Mouse (Mus musculus) mouse embryonic stem cell (cell line): Measurements from ENCODE around the gene Hist2h3c2.
"Not testable (repeated sequence)": the region's sequence is repeated elsewhere in the genome, so short reads cannot be mapped to it uniquely, and the experiment has no call there.

Experiments used
- in situ Hi-C, 2 experiments: fragments of 300-500 bp; cut with MboI; formaldehyde crosslinking; loops; 1 replicate in 1 of 2; 3 replicates in 1 of 2; pipeline ENCODE4 v1.14.3; 2019 to 2020; ENCODE audit warnings: low sequenced_read_pairs in 2 of 2, low pct_unique_long_range_greater_than_20kb in 1 of 2, mixed read lengths in 1 of 2; ENCODE audit not compliant: unreplicated experiment in 1 of 2

Gene Hist2h3c2

DNA sequence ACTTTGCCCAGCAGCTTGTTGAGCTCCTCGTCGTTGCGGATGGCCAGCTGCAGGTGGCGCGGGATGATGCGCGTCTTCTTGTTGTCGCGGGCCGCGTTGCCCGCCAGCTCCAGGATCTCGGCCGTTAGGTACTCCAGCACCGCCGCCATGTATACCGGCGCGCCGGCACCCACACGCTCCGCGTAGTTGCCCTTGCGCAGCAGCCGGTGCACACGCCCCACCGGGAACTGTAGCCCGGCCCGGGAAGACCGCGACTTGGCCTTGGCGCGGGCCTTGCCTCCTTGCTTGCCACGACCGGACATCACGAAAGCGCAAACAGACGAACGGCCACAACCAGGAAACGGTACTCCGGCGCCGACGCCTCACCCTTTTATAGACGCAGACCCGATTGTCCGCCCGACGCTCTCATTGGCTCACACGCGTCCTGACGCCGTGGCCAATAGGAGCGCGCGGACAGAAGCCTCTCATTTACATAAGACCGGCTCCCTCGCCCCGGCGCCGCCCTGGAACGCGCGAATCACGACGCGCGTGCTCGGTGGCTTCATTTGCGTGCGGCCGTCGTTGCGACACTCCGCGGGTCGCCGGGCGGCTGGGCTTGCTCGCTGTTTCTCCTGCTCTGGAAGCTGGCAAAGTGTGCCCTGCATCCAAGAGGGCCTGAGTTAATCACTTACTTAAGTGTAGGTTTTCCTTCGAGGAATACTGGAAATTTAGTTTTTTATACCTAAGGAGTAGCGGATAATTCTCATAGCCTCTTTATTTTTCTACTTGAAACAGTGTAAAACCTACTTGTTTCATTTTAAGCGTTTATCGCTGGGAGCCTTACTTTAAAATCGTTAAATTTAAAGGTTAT lies 1.2 kb upstream of the Hist2h3c2 start, which contains the start of gene Hist2h2aa2:
Hist2h2aa2 (minus strand) TSS at position 328 of the 850 bp plus-strand sequence.
- in situ Hi-C loops, result not testable (repeated sequence)

DNA sequence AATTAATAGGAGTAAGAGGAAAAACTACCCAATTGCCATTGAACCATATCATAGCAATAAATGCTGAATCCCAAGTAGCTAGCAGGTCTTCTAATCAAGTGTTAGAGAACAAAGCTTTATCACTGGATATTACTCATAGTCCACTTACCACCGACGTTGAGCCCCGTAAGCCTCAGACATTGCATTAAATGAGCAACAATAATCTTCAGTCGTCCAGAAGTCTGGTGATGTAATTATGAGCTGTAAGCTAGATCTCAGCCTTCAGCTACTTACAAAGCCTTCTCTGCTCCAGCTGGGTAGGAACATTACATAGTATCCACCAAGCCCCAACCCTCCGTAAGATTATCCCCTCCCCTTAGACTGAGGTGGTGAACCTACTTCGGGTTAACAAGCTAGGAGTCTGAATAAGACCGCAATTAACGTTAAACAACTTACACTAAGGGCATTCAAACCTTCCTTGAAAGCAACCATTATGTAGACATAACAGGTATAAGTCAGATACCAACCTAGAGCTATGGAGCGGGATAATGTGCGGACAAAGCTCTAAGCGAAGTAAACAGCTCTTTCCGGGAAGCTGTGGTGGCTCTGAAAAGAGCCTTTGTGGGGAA lies 919 bp downstream of the Hist2h3c2 start:
- in situ Hi-C loops, result no loop called here

DNA sequence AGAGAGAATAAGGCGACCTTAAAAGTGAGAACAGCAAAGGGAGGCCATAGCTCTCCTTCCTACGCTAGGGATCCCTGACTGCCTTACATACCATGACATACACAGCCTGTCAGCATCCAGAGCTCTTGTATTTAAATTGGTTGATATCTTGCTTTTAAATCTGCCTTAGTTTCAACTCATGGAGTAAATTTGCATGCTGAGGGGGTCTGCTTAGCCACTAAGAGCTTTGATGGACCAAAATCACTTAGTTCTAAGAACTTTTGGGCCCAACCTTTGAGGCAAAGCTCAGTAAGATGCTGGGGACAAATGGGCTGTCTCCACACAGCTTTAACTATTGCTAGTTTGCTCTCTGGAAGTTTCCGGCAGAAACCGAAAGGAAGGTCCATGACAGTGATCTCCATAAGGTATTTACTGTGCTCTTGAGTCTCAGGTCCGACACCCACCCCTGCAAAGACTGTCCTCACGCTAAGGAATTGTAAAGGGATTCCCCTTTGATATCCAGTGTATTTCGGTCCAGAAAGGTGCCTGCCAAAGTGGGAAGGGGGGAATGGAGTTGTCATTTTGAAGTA lies 1.5 kb downstream of the Hist2h3c2 start:
- in situ Hi-C loops, result no loop called here

GRCm38 (mm10) chr3:96236834-96237334 lies 2.0 kb downstream of the Hist2h3c2 start:
- in situ Hi-C loops, result no loop called here

GRCm38 (mm10) chr3:96235836-96236235 lies 3.1 kb downstream of the Hist2h3c2 start:
- in situ Hi-C loops, result no loop called here

GRCm38 (mm10) chr3:96234914-96235313 lies 4.0 kb downstream of the Hist2h3c2 start:
- in situ Hi-C loops, result no loop called here

GRCm38 (mm10) chr3:96231758-96232120 lies 7.2 kb downstream of the Hist2h3c2 start:
- in situ Hi-C loops, result no loop called here

DNA sequence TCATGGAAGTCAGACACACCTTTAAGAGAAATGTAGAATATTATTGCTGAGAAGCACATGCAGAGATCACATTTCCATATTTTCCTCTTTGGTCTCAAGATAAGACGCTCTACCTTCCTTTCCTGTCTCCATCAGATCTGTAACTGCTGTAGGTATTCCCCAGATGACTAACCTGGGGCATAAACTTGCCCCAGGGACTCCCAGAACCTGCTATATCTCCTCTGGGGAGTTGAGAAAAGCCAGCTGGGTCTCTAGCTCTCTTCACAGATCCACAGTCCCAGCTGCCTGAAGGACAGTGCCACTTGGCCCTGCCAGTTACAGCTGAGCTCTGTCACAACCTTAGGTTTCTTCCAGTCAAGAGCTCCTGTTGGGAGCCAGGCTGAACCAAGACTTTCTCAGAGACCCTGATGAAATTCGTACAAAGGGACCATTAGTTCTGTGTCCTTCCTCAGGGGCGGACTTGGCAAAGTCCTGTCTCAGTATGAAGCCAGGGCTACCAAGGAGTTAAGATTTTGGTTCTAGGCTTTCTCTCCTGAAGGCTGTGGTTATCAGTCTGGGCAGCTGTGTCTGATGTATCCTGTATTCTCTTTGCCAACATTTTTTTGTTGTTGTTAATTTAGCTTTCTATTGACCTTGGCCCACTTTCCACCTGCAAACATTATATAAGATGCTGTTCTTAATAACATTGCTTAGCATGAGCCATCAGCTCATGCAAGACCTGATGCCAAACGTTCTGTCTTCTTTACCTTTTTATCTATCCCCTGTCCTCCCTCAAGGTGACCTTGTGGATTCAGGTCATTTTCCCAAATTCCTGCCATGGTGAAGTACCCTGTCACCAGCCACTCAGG lies 7.8 kb downstream of the Hist2h3c2 start:
- in situ Hi-C loops, result no loop called here

GRCm38 (mm10) chr3:96230404-96230803 lies 8.5 kb downstream of the Hist2h3c2 start:
- in situ Hi-C loops, result no loop called here

- in situ Hi-C loops, result no loop called here
These were observed 10.1 kb downstream of the Hist2h3c2 start for GRCm38 (mm10) chr3:96228828-96229227.

DNA sequence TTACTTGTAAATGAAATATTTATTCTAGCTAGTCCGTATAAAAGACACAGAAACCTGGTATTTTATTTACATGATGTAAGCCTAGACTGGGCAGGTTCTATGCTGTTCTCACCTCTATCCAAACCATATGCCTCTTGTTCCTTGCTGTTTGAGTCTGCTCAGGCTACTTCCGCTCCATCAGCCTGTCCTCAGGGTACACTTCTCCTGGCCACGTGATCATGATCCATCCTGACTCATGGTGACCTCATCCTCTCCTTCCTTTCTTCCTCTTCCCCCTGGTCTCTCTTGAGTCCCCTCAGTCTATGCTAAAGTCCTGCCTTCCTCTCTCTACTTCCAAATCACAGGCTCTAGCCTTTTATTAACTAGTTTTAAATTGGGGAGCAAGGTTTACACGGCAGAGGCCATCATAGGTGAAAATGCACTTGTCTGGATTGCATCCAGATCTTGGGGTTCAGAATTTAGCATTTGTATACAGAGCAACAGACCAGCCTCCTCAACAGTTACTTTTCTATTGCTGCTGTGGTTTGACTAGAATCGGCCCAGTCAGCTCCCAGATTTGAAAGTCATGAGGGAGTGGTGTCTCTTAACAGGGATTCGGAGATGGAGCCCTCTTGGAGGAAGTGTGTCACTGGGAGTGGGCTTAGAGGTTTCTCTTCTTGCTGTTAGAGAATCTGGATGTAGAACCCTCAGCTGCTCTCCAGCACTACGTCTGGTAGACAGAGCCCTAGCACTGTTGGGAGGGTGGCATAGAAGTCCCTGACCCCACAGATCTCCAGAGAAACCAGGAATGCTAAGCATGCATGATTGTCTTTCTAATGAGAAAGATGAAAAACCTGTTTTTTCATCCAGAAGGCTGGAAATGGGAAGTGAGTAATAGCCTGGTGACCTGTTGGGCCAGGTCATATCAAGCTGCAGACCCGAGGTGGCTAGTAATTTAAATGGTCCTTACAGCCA lies 12.0 kb downstream of the Hist2h3c2 start:
- in situ Hi-C loops, result no loop called here

DNA sequence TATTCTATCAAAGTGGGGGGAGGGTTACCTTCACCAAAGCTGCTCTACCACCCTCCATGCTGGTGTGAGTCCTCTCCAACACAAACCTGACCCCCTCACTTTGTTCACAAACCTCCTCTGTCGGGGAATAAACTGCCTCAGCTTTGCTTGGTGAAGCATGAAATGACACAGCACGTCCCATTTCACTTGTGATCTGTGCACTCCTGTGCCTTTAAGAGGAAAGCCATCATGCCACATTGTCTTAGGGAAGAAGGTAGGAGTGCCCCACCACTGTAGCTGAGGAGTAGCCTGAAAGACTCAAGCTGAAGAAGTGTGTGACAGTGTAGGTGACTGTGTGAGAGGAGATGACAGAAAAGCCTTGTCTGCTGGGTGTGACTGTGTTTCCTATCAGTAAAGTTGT lies 13.5 kb downstream of the Hist2h3c2 start:
- in situ Hi-C loops, result no loop called here

GRCm38 (mm10) chr3:96222774-96223173 lies 16.2 kb downstream of the Hist2h3c2 start:
- in situ Hi-C loops, result no loop called here

- in situ Hi-C loops, result no loop called here
These were observed 17.3 kb downstream of the Hist2h3c2 start for GRCm38 (mm10) chr3:96221640-96222038.

GRCm38 (mm10) chr3:96220765-96221639 lies 17.9 kb downstream of the Hist2h3c2 start, which contains the start of the genes Hist2h2ac and Hist2h2be:
Hist2h2ac (minus strand) TSS chr3:96220880.
Hist2h2be (plus strand) TSS chr3:96221119.
- in situ Hi-C loops, result no loop called here

DNA sequence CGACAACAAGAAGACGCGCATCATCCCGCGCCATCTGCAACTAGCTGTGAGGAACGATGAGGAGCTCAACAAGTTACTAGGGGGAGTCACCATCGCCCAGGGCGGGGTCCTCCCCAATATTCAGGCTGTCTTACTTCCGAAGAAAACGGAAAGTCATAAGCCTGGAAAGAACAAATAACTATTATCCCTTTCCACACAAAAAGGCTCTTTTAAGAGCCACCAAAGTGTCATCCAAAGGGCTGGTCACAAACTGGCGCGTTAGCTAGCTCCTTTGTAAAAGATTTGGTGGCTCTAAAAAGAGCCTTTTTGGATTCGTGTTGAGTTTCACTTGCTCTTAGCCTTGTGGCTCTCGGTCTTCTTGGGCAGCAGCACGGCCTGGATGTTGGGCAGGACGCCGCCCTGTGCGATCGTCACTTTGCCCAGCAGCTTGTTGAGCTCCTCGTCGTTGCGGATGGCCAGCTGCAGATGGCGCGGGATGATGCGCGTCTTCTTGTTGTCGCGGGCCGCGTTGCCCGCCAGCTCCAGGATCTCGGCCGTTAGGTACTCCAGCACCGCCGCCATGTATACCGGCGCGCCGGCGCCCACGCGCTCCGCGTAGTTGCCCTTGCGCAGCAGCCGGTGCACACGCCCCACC lies 18.7 kb downstream of the Hist2h3c2 start:
- in situ Hi-C loops, result not testable (repeated sequence)
